Mouse (Mus musculus) embryo, embryonic 9.5 days (tissue): ENCODE measurements around the gene Vwa5b1.

Experiments used
- DNase-seq: peaks from one replicate; pipeline ENCODE4 v3.0.0-alpha.2; 2017; ENCODE audit errors: extremely low spot score

Gene Vwa5b1

GRCm38 (mm10) chr4:138530011-138530410 is 105.7 kb downstream of the Vwa5b1 start:
- no peak for DNase-seq

- DNase-seq = no peak
Measured at GRCm38 (mm10) chr4:138525684-138526083, 110.0 kb downstream of the Vwa5b1 start.

GRCm38 (mm10) chr4:138524769-138525168 is 110.9 kb downstream of the Vwa5b1 start:
- no peak for DNase-seq

GRCm38 (mm10) chr4:138523775-138524174 is 111.9 kb downstream of the Vwa5b1 start:
- no peak for DNase-seq

GRCm38 (mm10) chr4:138522296-138522695 is 113.4 kb downstream of the Vwa5b1 start:
- peak; percentile 29 for DNase-seq

- no peak for DNase-seq
Measured at GRCm38 (mm10) chr4:138517153-138517789, 118.4 kb downstream of the Vwa5b1 start.

- no peak for DNase-seq
Measured at GRCm38 (mm10) chr4:138516448-138516847, 119.2 kb downstream of the Vwa5b1 start.
